Mouse (Mus musculus): ENCODE measurements at regions not wholly inside any gene's neighbourhood (a gene's known extent, or its start where the extent isn't known, plus 50 kb on each side); places are given as distances from the start of the nearest gene placed in this dataset.
A peak's percentile ranks its signal among the peaks of the same experiment; 100 is the strongest.
"Not testable (repeated sequence)": the region's sequence is repeated elsewhere in the genome, so short reads cannot be mapped to it uniquely, and the experiment has no call there.

- 82% methylated on average over 4 of the region's 4 CpGs for WGBS
- H3K4me3 ChIP-seq (ENCODE audit: low read length) = no peak overlapping the region
- no peaks in the 10 kb centered on the region for H3K27me3 ChIP-seq (ENCODE audit: control insufficient read depth, insufficient read depth, low read length)
- ATAC-seq (ENCODE audit: low FRiP score, low TSS enrichment) = no peak
- no peaks in the 10 kb centered on the region for H3K4me1 ChIP-seq (ENCODE audit: control insufficient read depth, insufficient read depth, low read length)
- H3K9ac ChIP-seq (ENCODE audit: low read depth, low read length) = no peak overlapping the region
- H3K9me3 ChIP-seq (ENCODE audit: control insufficient read depth, low read length) = no peaks in the 10 kb centered on the region
- H3K36me3 ChIP-seq (ENCODE audit: control insufficient read depth, insufficient read depth, low read length) = no peaks in the 10 kb centered on the region
- H3K27ac ChIP-seq (ENCODE audit: low read depth, low read length) = no peak overlapping the region
- no peak overlapping the region for H3K4me2 ChIP-seq (replicated peaks; ENCODE audit: low read depth, low read length)
Observed at GRCm38 (mm10) chr17:9223097-9223496, 198.8 kb upstream of the Gm17728 start.

GRCm38 (mm10) chr17:9227872-9228575, 193.8 kb upstream of the Gm17728 start:
- Histone ChIP-seq H3K36me3 (ENCODE audit: control insufficient read depth, insufficient read depth, low read length) (no peaks in the 10 kb centered on the region), H3K4me2 (replicated peaks; ENCODE audit: low read depth, low read length) (no peak overlapping the region), H3K9me3 (ENCODE audit: control insufficient read depth, low read length) (no peaks in the 10 kb centered on the region), H3K27ac (ENCODE audit: low read depth, low read length) (no peak overlapping the region), H3K27me3 (ENCODE audit: control insufficient read depth, insufficient read depth, low read length) (no peaks in the 10 kb centered on the region), H3K4me3 (ENCODE audit: low read length) (no peak overlapping the region), H3K9ac (ENCODE audit: low read depth, low read length) (no peak overlapping the region), H3K4me1 (ENCODE audit: control insufficient read depth, insufficient read depth, low read length) (no peaks in the 10 kb centered on the region)
- no peak for ATAC-seq (ENCODE audit: low FRiP score, low TSS enrichment)
- 56% methylated on average over 10 of the region's 10 CpGs for WGBS

GRCm38 (mm10) chr17:9235141-9235571, 186.7 kb upstream of the Gm17728 start:
- Histone ChIP-seq H3K9ac (ENCODE audit: low read depth, low read length) (no peak overlapping the region), H3K36me3 (ENCODE audit: control insufficient read depth, insufficient read depth, low read length) (no peaks in the 10 kb centered on the region), H3K9me3 (ENCODE audit: control insufficient read depth, low read length) (no peaks in the 10 kb centered on the region), H3K27ac (ENCODE audit: low read depth, low read length) (no peak overlapping the region), H3K27me3 (ENCODE audit: control insufficient read depth, insufficient read depth, low read length) (no peaks in the 10 kb centered on the region), H3K4me3 (ENCODE audit: low read length) (no peak overlapping the region), H3K4me1 (ENCODE audit: control insufficient read depth, insufficient read depth, low read length) (no peaks in the 10 kb centered on the region), H3K4me2 (replicated peaks; ENCODE audit: low read depth, low read length) (no peak overlapping the region)
- ATAC-seq (ENCODE audit: low FRiP score, low TSS enrichment) = no peak
- 36% methylated on average over 6 of the region's 6 CpGs for whole genome bisulfite sequencing

GRCm38 (mm10) chr17:9258646-9259170, 163.2 kb upstream of the Gm17728 start:
- WGBS = 64% methylated on average over 5 of the region's 5 CpGs
- Histone ChIP-seq H3K4me3 (ENCODE audit: low read length) (no peak overlapping the region), H3K36me3 (ENCODE audit: control insufficient read depth, insufficient read depth, low read length) (no peaks in the 10 kb centered on the region), H3K27ac (ENCODE audit: low read depth, low read length) (no peak overlapping the region), H3K9me3 (ENCODE audit: control insufficient read depth, low read length) (no peaks in the 10 kb centered on the region), H3K9ac (ENCODE audit: low read depth, low read length) (no peak overlapping the region), H3K27me3 (ENCODE audit: control insufficient read depth, insufficient read depth, low read length) (no peaks in the 10 kb centered on the region), H3K4me2 (replicated peaks; ENCODE audit: low read depth, low read length) (no peak overlapping the region), H3K4me1 (ENCODE audit: control insufficient read depth, insufficient read depth, low read length) (no peaks in the 10 kb centered on the region)
- no peak for ATAC-seq (ENCODE audit: low FRiP score, low TSS enrichment)

GRCm38 (mm10) chr17:9268776-9269175, 153.1 kb upstream of the Gm17728 start:
- Histone ChIP-seq H3K36me3 (ENCODE audit: control insufficient read depth, insufficient read depth, low read length) (no peaks in the 10 kb centered on the region), H3K9ac (ENCODE audit: low read depth, low read length) (no peak overlapping the region), H3K9me3 (ENCODE audit: control insufficient read depth, low read length) (no peaks in the 10 kb centered on the region), H3K27me3 (ENCODE audit: control insufficient read depth, insufficient read depth, low read length) (no peaks in the 10 kb centered on the region), H3K4me3 (ENCODE audit: low read length) (no peak overlapping the region), H3K4me1 (ENCODE audit: control insufficient read depth, insufficient read depth, low read length) (no peaks in the 10 kb centered on the region), H3K27ac (ENCODE audit: low read depth, low read length) (no peak overlapping the region), H3K4me2 (replicated peaks; ENCODE audit: low read depth, low read length) (no peak overlapping the region)
- 72% methylated on average over 3 of the region's 3 CpGs for WGBS
- ATAC-seq (ENCODE audit: low FRiP score, low TSS enrichment) = no peak

- H3K9me3 ChIP-seq (ENCODE audit: control insufficient read depth, low read length); H3K4me3 ChIP-seq (ENCODE audit: low read length); H3K36me3 ChIP-seq (ENCODE audit: control insufficient read depth, insufficient read depth, low read length); H3K4me2 ChIP-seq (replicated peaks; ENCODE audit: low read depth, low read length); H3K9ac ChIP-seq (ENCODE audit: low read depth, low read length); ATAC-seq (ENCODE audit: low FRiP score, low TSS enrichment); H3K27ac ChIP-seq (ENCODE audit: low read depth, low read length); H3K4me1 ChIP-seq (ENCODE audit: control insufficient read depth, insufficient read depth, low read length); H3K27me3 ChIP-seq (ENCODE audit: control insufficient read depth, insufficient read depth, low read length): not testable (repeated sequence)
- 9% methylated on average over 3 of the region's 3 CpGs for WGBS
Observed at GRCm38 (mm10) chr17:9278046-9278445, 143.8 kb upstream of the Gm17728 start.

GRCm38 (mm10) chr17:9279481-9279880, 142.4 kb upstream of the Gm17728 start:
- H3K4me3 ChIP-seq (ENCODE audit: low read length) = no peak overlapping the region
- no peak overlapping the region for H3K4me2 ChIP-seq (replicated peaks; ENCODE audit: low read depth, low read length)
- no peak overlapping the region for H3K27ac ChIP-seq (ENCODE audit: low read depth, low read length)
- no peak overlapping the region for H3K9ac ChIP-seq (ENCODE audit: low read depth, low read length)
- no peak for ATAC-seq (ENCODE audit: low FRiP score, low TSS enrichment)
- 79% methylated on average over 7 of the region's 7 CpGs for WGBS
- H3K4me1 ChIP-seq (ENCODE audit: control insufficient read depth, insufficient read depth, low read length) = no peaks in the 10 kb centered on the region
- H3K27me3 ChIP-seq (ENCODE audit: control insufficient read depth, insufficient read depth, low read length) = no peaks in the 10 kb centered on the region
- no peaks in the 10 kb centered on the region for H3K9me3 ChIP-seq (ENCODE audit: control insufficient read depth, low read length)
- no peaks in the 10 kb centered on the region for H3K36me3 ChIP-seq (ENCODE audit: control insufficient read depth, insufficient read depth, low read length)

GRCm38 (mm10) chr17:9281891-9282290, 140.0 kb upstream of the Gm17728 start:
- Histone ChIP-seq H3K27me3 (ENCODE audit: control insufficient read depth, insufficient read depth, low read length) (no peaks in the 10 kb centered on the region), H3K4me3 (ENCODE audit: low read length) (no peak overlapping the region), H3K9me3 (ENCODE audit: control insufficient read depth, low read length) (no peaks in the 10 kb centered on the region), H3K9ac (ENCODE audit: low read depth, low read length) (no peak overlapping the region), H3K4me2 (replicated peaks; ENCODE audit: low read depth, low read length) (no peak overlapping the region), H3K4me1 (ENCODE audit: control insufficient read depth, insufficient read depth, low read length) (no peaks in the 10 kb centered on the region), H3K36me3 (ENCODE audit: control insufficient read depth, insufficient read depth, low read length) (no peaks in the 10 kb centered on the region), H3K27ac (ENCODE audit: low read depth, low read length) (no peak overlapping the region)
- WGBS = 82% methylated on average over 5 of the region's 5 CpGs
- no peak for ATAC-seq (ENCODE audit: low FRiP score, low TSS enrichment)

GRCm38 (mm10) chr17:9282333-9283176, 139.3 kb upstream of the Gm17728 start:
- Histone ChIP-seq H3K9me3 (ENCODE audit: control insufficient read depth, low read length) (no peaks in the 10 kb centered on the region), H3K4me2 (replicated peaks; ENCODE audit: low read depth, low read length) (no peak overlapping the region), H3K36me3 (ENCODE audit: control insufficient read depth, insufficient read depth, low read length) (no peaks in the 10 kb centered on the region), H3K27ac (ENCODE audit: low read depth, low read length) (no peak overlapping the region), H3K4me1 (ENCODE audit: control insufficient read depth, insufficient read depth, low read length) (no peaks in the 10 kb centered on the region), H3K4me3 (ENCODE audit: low read length) (no peak overlapping the region), H3K27me3 (ENCODE audit: control insufficient read depth, insufficient read depth, low read length) (no peaks in the 10 kb centered on the region), H3K9ac (ENCODE audit: low read depth, low read length) (no peak overlapping the region)
- WGBS = 69% methylated on average over 7 of the region's 7 CpGs
- ATAC-seq (ENCODE audit: low FRiP score, low TSS enrichment) = peak; percentile 80; the same call in 1 of the 2 replicates
